Mouse (Mus musculus) frontal cortex, postnatal 10 days (tissue): ENCODE results near the gene 4930544G11Rik.

ENCODE experiments used
- DNase-seq, 2 experiments: peaks; one replicate each; pipeline ENCODE4 v3.0.0; 2022; ENCODE audit warnings: low spot score in 2 of 2, mixed read lengths in 1 of 2

4930544G11Rik gene

GRCm38 (mm10) chr6:65952309-65952708 is at the start of gene 4930544G11Rik:
Gene 4930544G11Rik (plus strand): TSS chr6:65952609.
- no peak for DNase-seq

- no peak for DNase-seq
These were observed 45.7 kb upstream of the 4930544G11Rik start for GRCm38 (mm10) chr6:65906657-65907182.

GRCm38 (mm10) chr6:65915421-65915820 is 37.0 kb upstream of the 4930544G11Rik start:
- DNase-seq: peak in 1 of 2 experiments; percentile 7

DNA sequence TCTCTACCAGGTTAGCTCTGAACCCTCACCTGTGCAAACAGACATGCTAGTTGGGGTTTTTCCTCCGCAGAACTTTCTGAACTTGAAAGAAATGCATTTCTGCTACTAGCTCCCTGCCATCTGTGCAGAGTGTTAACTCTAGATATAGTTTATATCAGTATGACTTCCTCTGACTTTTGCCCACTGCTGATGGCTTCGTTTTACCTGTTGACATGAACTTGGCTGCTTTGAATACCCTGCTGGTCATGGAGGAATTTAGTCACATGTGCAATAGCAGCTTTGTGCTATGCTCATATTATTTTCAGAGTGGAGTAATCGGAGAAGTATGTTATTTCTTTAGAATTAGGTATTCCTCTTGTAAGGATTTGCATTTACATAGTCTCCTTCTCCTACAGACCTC is 30.7 kb upstream of the 4930544G11Rik start:
- DNase-seq: no peak

GRCm38 (mm10) chr6:65923501-65924084 is 28.8 kb upstream of the 4930544G11Rik start:
- DNase-seq: no peak

DNA sequence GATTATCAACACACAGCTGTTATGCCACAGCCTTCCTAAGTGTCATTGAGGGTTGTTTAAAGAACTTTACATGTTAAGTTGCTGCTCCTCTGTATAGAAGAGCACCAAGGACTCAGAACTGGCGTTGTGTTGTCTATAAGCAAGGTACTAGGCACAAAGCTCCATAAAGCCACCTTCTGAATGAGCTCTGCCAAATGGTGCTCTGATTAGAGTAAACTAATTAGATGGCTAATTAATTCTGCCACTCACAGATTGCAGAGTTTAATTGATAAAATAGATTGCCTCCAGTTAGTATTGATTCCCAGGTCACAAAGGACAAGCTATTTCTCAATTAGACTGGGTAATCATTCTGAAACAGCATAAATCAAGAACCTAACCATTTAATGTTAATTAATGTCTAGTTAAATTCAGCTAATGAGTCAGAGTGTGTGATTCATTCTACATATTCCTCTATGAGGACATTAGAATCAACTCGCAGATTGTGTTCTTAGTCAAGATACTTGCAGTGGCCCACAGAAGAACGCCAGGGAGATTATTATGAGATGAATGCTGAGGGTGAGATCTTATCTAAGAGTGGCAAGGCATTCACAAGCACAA is 26.6 kb upstream of the 4930544G11Rik start:
- DNase-seq: no peak

- DNase-seq: no peak
These were observed 21.9 kb upstream of the 4930544G11Rik start for GRCm38 (mm10) chr6:65930523-65930922.

GRCm38 (mm10) chr6:65932776-65933175 is 19.6 kb upstream of the 4930544G11Rik start:
- no peak for DNase-seq

DNA sequence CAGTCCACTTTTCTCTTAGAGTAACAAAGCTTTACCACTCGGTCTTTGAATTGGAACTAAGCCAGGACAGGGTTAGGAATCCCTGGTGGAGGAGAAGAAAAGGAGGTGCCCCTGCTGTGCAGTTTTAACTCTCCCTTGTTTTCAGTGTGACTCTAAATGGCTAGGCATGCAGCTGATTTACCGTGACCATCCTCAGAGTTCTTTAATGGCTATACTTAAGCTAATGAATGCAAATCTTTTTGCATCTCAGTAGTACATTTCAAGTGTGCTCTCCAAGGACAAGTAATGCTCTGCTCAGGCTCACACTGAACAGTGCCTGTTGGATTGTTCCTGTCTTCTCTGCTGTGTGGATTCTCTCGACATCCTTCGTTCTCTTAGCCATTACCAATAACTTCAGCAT is 19.2 kb upstream of the 4930544G11Rik start:
- DNase-seq: no peak

GRCm38 (mm10) chr6:65935566-65936281 is 16.7 kb upstream of the 4930544G11Rik start:
- DNase-seq: no peak

GRCm38 (mm10) chr6:65950492-65950891 is 1.9 kb upstream of the 4930544G11Rik start:
- no peak for DNase-seq

DNA sequence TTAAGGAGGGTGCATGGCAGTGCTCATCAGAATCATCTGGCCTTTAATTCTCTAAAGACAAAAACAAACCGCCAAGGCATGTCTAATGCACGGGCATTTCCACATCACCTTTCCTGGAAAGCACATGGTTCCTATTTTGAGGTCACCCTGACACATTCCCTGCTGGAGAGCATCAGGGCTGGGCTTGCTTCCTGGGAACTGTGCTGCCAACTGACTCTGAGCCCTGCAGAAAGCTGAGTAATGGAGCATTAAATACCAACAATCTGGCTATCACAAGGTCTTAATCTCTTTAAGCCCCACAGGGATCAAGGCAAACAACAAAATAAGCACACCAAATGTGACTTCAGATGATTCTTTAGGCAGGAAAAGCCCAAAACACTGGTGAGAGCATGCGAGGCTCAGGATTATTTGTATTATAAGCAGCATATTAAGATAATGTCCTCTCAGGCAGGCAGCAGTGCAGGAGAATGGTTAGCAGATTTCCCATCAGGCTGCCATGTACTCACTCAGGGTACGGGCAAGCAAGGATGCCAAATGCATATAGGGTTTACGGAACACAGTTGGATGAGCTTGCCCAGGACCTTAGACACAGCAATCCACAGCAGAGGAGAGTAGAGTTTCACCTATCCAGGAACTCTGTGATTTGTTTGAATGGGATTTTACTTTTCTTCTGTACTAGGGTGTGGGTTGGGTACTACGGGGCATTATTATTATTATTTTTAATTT is 17.1 kb downstream of the 4930544G11Rik start:
- no peak for DNase-seq

GRCm38 (mm10) chr6:65970410-65970809 is 18.0 kb downstream of the 4930544G11Rik start:
- no peak for DNase-seq

- DNase-seq: no peak
These were observed 39.7 kb downstream of the 4930544G11Rik start for GRCm38 (mm10) chr6:65992081-65992480.

DNA sequence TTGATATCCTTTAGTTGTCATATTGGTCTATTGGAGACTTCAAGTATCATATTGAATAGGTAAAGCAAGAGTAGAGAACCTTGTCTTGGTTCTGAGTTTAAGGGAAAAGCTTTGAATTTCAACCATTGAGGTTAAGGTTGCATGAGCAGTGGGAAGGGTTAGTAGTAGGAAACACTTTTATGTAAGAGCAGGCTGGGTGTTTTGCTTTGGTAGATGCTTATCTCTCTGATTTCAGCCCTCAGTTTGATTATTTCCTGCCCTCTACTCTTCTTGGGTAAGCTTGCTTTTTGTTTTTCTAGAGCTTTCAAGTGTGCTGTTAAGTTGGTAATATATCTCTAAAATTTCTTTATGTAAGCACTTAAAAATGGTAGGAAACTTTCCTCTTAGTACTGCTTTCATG is 45.9 kb downstream of the 4930544G11Rik start:
- DNase-seq: no peak
